In the genomic region with DNA sequence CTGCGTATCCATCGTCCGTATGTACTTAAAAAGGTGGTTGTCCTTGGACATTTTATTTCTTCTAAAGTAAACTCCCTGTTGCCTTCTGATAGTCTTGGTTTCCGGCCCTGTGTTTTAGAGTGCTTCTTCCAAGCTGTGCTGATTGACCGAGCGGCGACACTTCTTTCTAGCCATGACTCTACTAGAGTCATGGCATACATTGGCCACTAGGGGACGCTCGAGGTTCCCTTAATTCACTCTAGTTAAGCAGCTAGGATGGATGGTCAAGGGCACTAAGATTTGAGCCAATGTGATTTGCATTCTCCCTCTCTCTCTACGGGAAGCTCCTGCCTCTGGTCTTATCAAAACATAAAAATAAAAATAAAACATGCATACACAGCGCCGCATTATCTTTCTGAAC, we compare ENCODE assay signal across 8 mouse cellular contexts. TPM values are rescaled to one million over a fixed set of nuclear protein-coding genes. Genes with fewer than 3 reads are reported as not detected.
DNase-seq lines count a peak whose midpoint lies in the region; ATAC-seq lines count a peak whose summit lies in the region.

No protein-coding gene starts in this region.

- no peak overlapping the region for H3K27ac ChIP-seq in liver, embryonic 13.5 days

- H3K4me2 ChIP-seq in liver, embryonic 13.5 days = peak overlapping the region; percentile 29

- peaks cover 50% of the 10 kb centered on the region for H3K4me1 ChIP-seq in liver, embryonic 13.5 days (replicated peaks)

- no peaks in the 10 kb centered on the region for H3K36me3 ChIP-seq in liver, embryonic 13.5 days

- peak; percentile 23 for DNase-seq in urinary bladder, postnatal 25 days (ENCODE audit: low spot score)
- no peak for DNase-seq in urinary bladder, adult 2 months (ENCODE audit: low spot score)
- peak; percentile 74 for DNase-seq in adrenal gland, postnatal 10 days
- DNase-seq in embryo, embryonic 10 days (ENCODE audit: low spot score) = peak; percentile 76
- DNase-seq in kidney, adult 8-10 months = peak; percentile 42 to 69
- peak; percentile 37 for DNase-seq in liver, embryonic 13.5 days
- peak; percentile 74 to 81 for DNase-seq in right cerebral cortex, adult 2 months (ENCODE audit: low spot score in 2 of 2)
- DNase-seq in Muller cell, postnatal 12 days (ENCODE audit: inconsistent ontology term) = no peak

- no peaks in the 10 kb centered on the region for H3K27me3 ChIP-seq in liver, embryonic 13.5 days

- H3K4me3 ChIP-seq in liver, embryonic 13.5 days (replicated peaks) = no peak overlapping the region

- 29% methylated on average over 12 of the region's 12 CpGs for WGBS in liver, embryonic 13.5 days (ENCODE audit: insufficient replicate concordance)

- no peak overlapping the region for H3K9ac ChIP-seq in liver, embryonic 13.5 days

- no peak; the same call in 1 of the 2 replicates for ATAC-seq in liver, embryonic 13.5 days (ENCODE audit: low read depth)

- no peaks in the 10 kb centered on the region for H3K9me3 ChIP-seq in liver, embryonic 13.5 days (replicated peaks)

RNA-seq across cellular contexts. Expression of a gene that starts 44.7 kb away (rescaled TPM):
- 34.7 and 39.7 TPM in 2 replicates for polyA plus RNA-seq in urinary bladder, adult 2 months (2012; rRNA removed)
- 10 to 100 TPM; 45.4 to 57.6 TPM for total RNA-seq in adrenal gland, postnatal 10 days (2021)
- polyA plus RNA-seq in liver, embryonic 13.5 days (2015; fragmentation: Nextera tagmentation; extraction: Ambion mirVana) = 25.0 and 32.0 TPM in 2 replicates

Comparison
In these comparisons a context has a peak if more than half of its experiments do, and no peak if none do; other contexts are left out.
1. DNase-seq: peak in urinary bladder, postnatal 25 days (single experiment), adrenal gland, postnatal 10 days (single experiment), embryo, embryonic 10 days (single experiment), kidney, adult 8-10 months (2 of 2), liver, embryonic 13.5 days (single experiment) and right cerebral cortex, adult 2 months (2 of 2); none in urinary bladder, adult 2 months (single experiment) and Muller cell, postnatal 12 days (single experiment).